Mouse (Mus musculus) C2C12 (cell line): ENCODE data around the gene Galnt17. TPM values are rescaled to one million over a fixed set of nuclear protein-coding genes. Genes with fewer than 3 reads are reported as not detected.

Source experiments
- H3K27me3 ChIP-seq: one replicate; pipeline ENCODE4 v1.6.1; 2011; ENCODE audit not compliant: control insufficient read depth, insufficient read depth, insufficient read length
- H3K36me3 ChIP-seq: one replicate; pipeline ENCODE4 v1.6.1; 2011; ENCODE audit not compliant: control insufficient read depth, insufficient read depth
- H3K4me3 ChIP-seq: one replicate; pipeline ENCODE4 v1.5.1; 2011; ENCODE audit warnings: mild to moderate bottlenecking, control low read depth; ENCODE audit not compliant: poor library complexity, insufficient read depth, severe bottlenecking
- H3K79me2 ChIP-seq: one replicate; pipeline ENCODE4 v1.6.1; 2011; ENCODE audit not compliant: control insufficient read depth, insufficient read depth
- H3K79me3 ChIP-seq: one replicate; pipeline ENCODE4 v1.6.1; 2011; ENCODE audit warnings: low read depth, control low read depth
- H3ac ChIP-seq: one replicate; pipeline ENCODE3; 2011; ENCODE audit warnings: low read depth; ENCODE audit not compliant: control insufficient read depth, insufficient read length
- CEBPB ChIP-seq: IDR thresholded peaks from one replicate; pipeline ENCODE4 v1.6.1; 2011; ENCODE audit warnings: low read depth, mild to moderate bottlenecking, control low read depth, moderate library complexity
- CTCF ChIP-seq: IDR thresholded peaks from one replicate; pipeline ENCODE4 v1.5.1; 2011; ENCODE audit not compliant: control insufficient read depth, insufficient read depth, insufficient read length
- FOSL1 ChIP-seq: IDR thresholded peaks from one replicate; pipeline ENCODE4 v1.8.0; 2011; ENCODE audit warnings: mild to moderate bottlenecking, low read length; ENCODE audit not compliant: poor library complexity, insufficient read depth, severe bottlenecking
- MAX ChIP-seq: IDR thresholded peaks from one replicate; pipeline ENCODE4 v1.6.1; 2011; ENCODE audit warnings: mild to moderate bottlenecking, control low read depth
- MYOD1 ChIP-seq: IDR thresholded peaks from one replicate; pipeline ENCODE4 v1.6.1; 2011; ENCODE audit warnings: low read depth; ENCODE audit not compliant: control insufficient read depth, insufficient read length
- MYOG ChIP-seq: IDR thresholded peaks from one replicate; pipeline ENCODE4 v1.6.1; 2011; ENCODE audit not compliant: control insufficient read depth, insufficient read length; ENCODE audit errors: extremely low read depth
- USF1 ChIP-seq: IDR thresholded peaks from one replicate; pipeline ENCODE4 v1.6.1; 2011; ENCODE audit warnings: low read depth, mild to moderate bottlenecking, control low read depth, moderate library complexity
- polyA plus RNA-seq: library from polyadenylated mRNA; unstranded; fragments of >200 nt; fragmentation: generic; extraction: Trizol; gene quantifications from one replicate; pipeline ENCODE4 v1.2.1, GENCODE M21; 2012; ENCODE audit warnings: missing spikeins

Galnt17 gene
- polyA plus RNA-seq, 1 experiment: 0.04 TPM

GRCm38 (mm10) chr5:131177168-131177567, 131.1 kb downstream of the Galnt17 start:
- H3K79me3 ChIP-seq: no peaks in the 10 kb centered on the region
- no peaks in the 10 kb centered on the region for H3K79me2 ChIP-seq
- TF ChIP-seq MYOD1 (no peak), MAX (no peak), CEBPB (no peak), USF1 (no peak), MYOG (no peak), CTCF (no peak), FOSL1 (no peak)
- no peaks in the 10 kb centered on the region for H3K36me3 ChIP-seq
- no peaks in the 10 kb centered on the region for H3K27me3 ChIP-seq
- H3K4me3 ChIP-seq: no peak overlapping the region
- H3ac ChIP-seq: no peak overlapping the region

GRCm38 (mm10) chr5:131169186-131169585, 139.1 kb downstream of the Galnt17 start:
- no peak overlapping the region for H3K4me3 ChIP-seq
- TF ChIP-seq USF1 (no peak), MAX (no peak), CEBPB (no peak), FOSL1 (no peak), MYOD1 (no peak), MYOG (no peak), CTCF (no peak)

GRCm38 (mm10) chr5:131167366-131167765, 140.9 kb downstream of the Galnt17 start:
- Histone ChIP-seq H3K4me3 (no peak overlapping the region), H3K27me3 (no peaks in the 10 kb centered on the region), H3ac (no peak overlapping the region), H3K79me2 (no peaks in the 10 kb centered on the region), H3K79me3 (no peaks in the 10 kb centered on the region), H3K36me3 (no peaks in the 10 kb centered on the region)
- TF ChIP-seq MYOG (no peak), USF1 (no peak)

More at GRCm38 (mm10) chr5:131169186-131169585, 139.1 kb downstream of the Galnt17 start:
- H3K79me2 ChIP-seq: no peaks in the 10 kb centered on the region
- H3ac ChIP-seq: no peak overlapping the region
- H3K79me3 ChIP-seq: no peaks in the 10 kb centered on the region
- no peaks in the 10 kb centered on the region for H3K27me3 ChIP-seq
- no peaks in the 10 kb centered on the region for H3K36me3 ChIP-seq

GRCm38 (mm10) chr5:131165681-131166080, 142.6 kb downstream of the Galnt17 start:
- Histone ChIP-seq H3K4me3 (no peak overlapping the region), H3ac (no peak overlapping the region), H3K79me2 (no peaks in the 10 kb centered on the region), H3K27me3 (no peaks in the 10 kb centered on the region), H3K79me3 (no peaks in the 10 kb centered on the region), H3K36me3 (no peaks in the 10 kb centered on the region)
- TF ChIP-seq CTCF (no peak), MYOD1 (no peak), USF1 (no peak)

GRCm38 (mm10) chr5:131157866-131158265, 150.4 kb downstream of the Galnt17 start:
- H3K79me3 ChIP-seq: no peaks in the 10 kb centered on the region
- H3ac ChIP-seq: no peak overlapping the region
- H3K79me2 ChIP-seq: no peaks in the 10 kb centered on the region
- no peak overlapping the region for H3K4me3 ChIP-seq
- H3K36me3 ChIP-seq: no peaks in the 10 kb centered on the region
- TF ChIP-seq MYOD1: no peak
- TF ChIP-seq CTCF: no peak
- no peak for TF ChIP-seq FOSL1
- no peak for TF ChIP-seq MAX
- no peak for TF ChIP-seq MYOG
- TF ChIP-seq CEBPB: no peak
- TF ChIP-seq USF1: no peak
- no peaks in the 10 kb centered on the region for H3K27me3 ChIP-seq

GRCm38 (mm10) chr5:131156323-131156722, 152.0 kb downstream of the Galnt17 start:
- Histone ChIP-seq H3K36me3 (no peaks in the 10 kb centered on the region), H3K4me3 (no peak overlapping the region), H3ac (no peak overlapping the region), H3K79me2 (no peaks in the 10 kb centered on the region), H3K27me3 (no peaks in the 10 kb centered on the region), H3K79me3 (no peaks in the 10 kb centered on the region)
- no peak for TF ChIP-seq CEBPB
- TF ChIP-seq MAX: no peak
- TF ChIP-seq USF1: no peak
- TF ChIP-seq FOSL1: no peak
- no peak for TF ChIP-seq MYOD1
- no peak for TF ChIP-seq MYOG
- no peak for TF ChIP-seq CTCF
